In genomic region chr16:20671886-20672285, GRCm38 (mm10) we compare ENCODE assay signal across 8 mouse cellular contexts. TPM values are rescaled to one million over a fixed set of nuclear protein-coding genes. Genes with fewer than 3 reads are reported as not detected.
DNase-seq lines count a peak whose midpoint lies in the region; ATAC-seq lines count a peak whose summit lies in the region.

No protein-coding gene starts in this region.

- peak overlapping the region; percentile 97 for H3K4me3 ChIP-seq in lung, embryonic 16.5 days (ENCODE audit: low read length)
- H3K4me3 ChIP-seq in embryonic facial prominence, embryonic 12.5 days: peak overlapping the region; percentile 99; the same call in 1 of the 2 replicates
- H3K4me3 ChIP-seq in limb, embryonic 13.5 days: peak overlapping the region; percentile 95

- no peaks in the 10 kb centered on the region for H3K9me3 ChIP-seq in lung, embryonic 16.5 days (ENCODE audit: control insufficient read depth, low read length)
- no peaks in the 10 kb centered on the region for H3K9me3 ChIP-seq in embryonic facial prominence, embryonic 12.5 days
- H3K9me3 ChIP-seq in limb, embryonic 13.5 days: no peaks in the 10 kb centered on the region

- 0 out of 2 replicates have a peak overlapping the region, but pooled peaks have one; percentile 95 for H3K27ac ChIP-seq in lung, embryonic 16.5 days (ENCODE audit: low read length)
- H3K27ac ChIP-seq in embryonic facial prominence, embryonic 12.5 days: no peak overlapping the region
- H3K27ac ChIP-seq in limb, embryonic 13.5 days: no peak overlapping the region

- ATAC-seq in lung, embryonic 16.5 days (ENCODE audit: low read depth): no peak
- no peak for ATAC-seq in embryonic facial prominence, embryonic 12.5 days (ENCODE audit: insufficient number of reproducible peaks, insufficient read depth, low FRiP score, low TSS enrichment)
- no peak for ATAC-seq in limb, embryonic 13.5 days (ENCODE audit: low FRiP score, low read depth)
- ATAC-seq in cerebellum, adult (ENCODE audit: insufficient number of reproducible peaks, low FRiP score, low TSS enrichment): no peak

- DNase-seq in lung, postnatal 25 days (ENCODE audit: low spot score): no peak
- peak; percentile 47 for DNase-seq in splenic B cell, adult 2 months (ENCODE audit: low read depth, low spot score)
- DNase-seq in gastrocnemius, postnatal 4 days (ENCODE audit: low spot score in 2 of 2): no peak
- DNase-seq in cerebellum, postnatal 14 days: no peak

- peak overlapping the region; percentile 13; the same call in 1 of the 2 replicates for H3K9ac ChIP-seq in lung, embryonic 16.5 days (ENCODE audit: low read length)
- no peak overlapping the region for H3K9ac ChIP-seq in embryonic facial prominence, embryonic 12.5 days
- H3K9ac ChIP-seq in limb, embryonic 13.5 days: no peak overlapping the region

- H3K4me2 ChIP-seq in lung, embryonic 16.5 days (ENCODE audit: low read depth, low read length): peak overlapping the region; percentile 90
- peak overlapping the region; percentile 99 for H3K4me2 ChIP-seq in embryonic facial prominence, embryonic 12.5 days (replicated peaks)
- peak overlapping the region; percentile 99 for H3K4me2 ChIP-seq in limb, embryonic 13.5 days (replicated peaks)

- H3K36me3 ChIP-seq in lung, embryonic 16.5 days (ENCODE audit: control insufficient read depth, insufficient read depth, low read length): peaks cover 12% of the 10 kb centered on the region
- H3K36me3 ChIP-seq in embryonic facial prominence, embryonic 12.5 days: peaks cover 20% of the 10 kb centered on the region
- H3K36me3 ChIP-seq in limb, embryonic 13.5 days: peaks cover 27% of the 10 kb centered on the region
- H3K36me3 ChIP-seq in splenic B cell, adult 2 months (ENCODE audit: control insufficient read depth, insufficient read depth, low read length, poor library complexity, severe bottlenecking): peaks cover 3% of the 10 kb centered on the region

- no peaks in the 10 kb centered on the region for H3K27me3 ChIP-seq in lung, embryonic 16.5 days (ENCODE audit: control insufficient read depth, insufficient read depth, low read depth, low read length)
- no peaks in the 10 kb centered on the region for H3K27me3 ChIP-seq in embryonic facial prominence, embryonic 12.5 days
- H3K27me3 ChIP-seq in limb, embryonic 13.5 days: no peaks in the 10 kb centered on the region
- no peaks in the 10 kb centered on the region for H3K27me3 ChIP-seq in splenic B cell, adult 2 months (ENCODE audit: control insufficient read depth, insufficient read depth, low read length, poor library complexity, severe bottlenecking)

- H3K4me1 ChIP-seq in lung, embryonic 16.5 days (replicated peaks; ENCODE audit: control insufficient read depth, insufficient read depth, low read length): peaks cover 18% of the 10 kb centered on the region
- peaks cover 14% of the 10 kb centered on the region for H3K4me1 ChIP-seq in embryonic facial prominence, embryonic 12.5 days
- H3K4me1 ChIP-seq in limb, embryonic 13.5 days: peaks cover 24% of the 10 kb centered on the region

- 18% methylated on average over 6 of the region's 6 CpGs for WGBS in lung, embryonic 16.5 days
- WGBS in embryonic facial prominence, embryonic 12.5 days: 23% methylated on average over 6 of the region's 6 CpGs
- WGBS in limb, embryonic 13.5 days: 24% methylated on average over 6 of the region's 6 CpGs

RNA-seq across cellular contexts. Expression of gene Eif4g1, which starts 3.8 kb away (rescaled TPM):
- polyA plus RNA-seq in lung, embryonic 16.5 days (2015; fragmentation: Nextera tagmentation; extraction: Ambion mirVana): 139 and 140 TPM in 2 replicates
- 213 and 218 TPM in 2 replicates for polyA plus RNA-seq in embryonic facial prominence, embryonic 12.5 days (2016; fragmentation: Nextera tagmentation; extraction: Ambion mirVana)
- polyA plus RNA-seq in limb, embryonic 13.5 days (2015; fragmentation: Nextera tagmentation; extraction: Ambion mirVana): 175 and 183 TPM in 2 replicates
- 100 to 1,000 TPM; 329 to 339 TPM for total RNA-seq in gastrocnemius, postnatal 4 days (2021)

RNA-seq across cellular contexts. Expression of gene Psmd2, which starts 20.4 kb away (rescaled TPM):
- polyA plus RNA-seq in lung, embryonic 16.5 days (2015; fragmentation: Nextera tagmentation; extraction: Ambion mirVana): 285 and 301 TPM in 2 replicates
- 396 and 401 TPM in 2 replicates for polyA plus RNA-seq in embryonic facial prominence, embryonic 12.5 days (2016; fragmentation: Nextera tagmentation; extraction: Ambion mirVana)
- 342 and 355 TPM in 2 replicates for polyA plus RNA-seq in limb, embryonic 13.5 days (2015; fragmentation: Nextera tagmentation; extraction: Ambion mirVana)
- total RNA-seq in gastrocnemius, postnatal 4 days (2021): 100 to 1,000 TPM; 179 to 195 TPM

RNA-seq across cellular contexts. Expression of gene Fam131a, which starts 21.2 kb away (rescaled TPM):
- polyA plus RNA-seq in lung, embryonic 16.5 days (2015; fragmentation: Nextera tagmentation; extraction: Ambion mirVana): 7.8 and 9.1 TPM in 2 replicates
- 7.2 and 7.7 TPM in 2 replicates for polyA plus RNA-seq in embryonic facial prominence, embryonic 12.5 days (2016; fragmentation: Nextera tagmentation; extraction: Ambion mirVana)
- polyA plus RNA-seq in limb, embryonic 13.5 days (2015; fragmentation: Nextera tagmentation; extraction: Ambion mirVana): 8.5 and 10.4 TPM in 2 replicates
- 10 to 100 TPM; 40.5 to 44.9 TPM for total RNA-seq in gastrocnemius, postnatal 4 days (2021)

RNA-seq across cellular contexts. Expression of gene Ece2, which starts 42.3 kb away (rescaled TPM):
- polyA plus RNA-seq in lung, embryonic 16.5 days (2015; fragmentation: Nextera tagmentation; extraction: Ambion mirVana): 1.4 and 2.2 TPM in 2 replicates
- 7.5 and 7.7 TPM in 2 replicates for polyA plus RNA-seq in embryonic facial prominence, embryonic 12.5 days (2016; fragmentation: Nextera tagmentation; extraction: Ambion mirVana)
- 6.9 and 7.5 TPM in 2 replicates for polyA plus RNA-seq in limb, embryonic 13.5 days (2015; fragmentation: Nextera tagmentation; extraction: Ambion mirVana)
- 1 to 10 TPM in 1 of 2 experiments, under 1 TPM in 1; 0.74 to 2.4 TPM for total RNA-seq in gastrocnemius, postnatal 4 days (2021)

RNA-seq across cellular contexts. Expression of gene Polr2h, which starts 45.6 kb away (rescaled TPM):
- 74.3 and 87.5 TPM in 2 replicates for polyA plus RNA-seq in lung, embryonic 16.5 days (2015; fragmentation: Nextera tagmentation; extraction: Ambion mirVana)
- 110 and 118 TPM in 2 replicates for polyA plus RNA-seq in embryonic facial prominence, embryonic 12.5 days (2016; fragmentation: Nextera tagmentation; extraction: Ambion mirVana)
- 117 and 118 TPM in 2 replicates for polyA plus RNA-seq in limb, embryonic 13.5 days (2015; fragmentation: Nextera tagmentation; extraction: Ambion mirVana)
- 10 to 100 TPM; 20.1 to 20.6 TPM for total RNA-seq in gastrocnemius, postnatal 4 days (2021)
